Mouse (Mus musculus): ENCODE measurements around the gene Nhsl1. TPM values are rescaled to one million over a fixed set of nuclear protein-coding genes. Genes with fewer than 3 reads are reported as not detected.

Nhsl1 gene
- total and polyA plus RNA-seq, 3 experiments, result 0.22 TPM; not detected in 2

GRCm38 (mm10) chr10:18354103-18354502 lies 35.3 kb downstream of the Nhsl1 start:
- Histone ChIP-seq H3K9me3 (replicated peaks) (no peaks in the 10 kb centered on the region), H3K36me3 (replicated peaks) (no peaks in the 10 kb centered on the region), H3K4me1 (ENCODE audit: insufficient read depth, low read depth, low read length) (no peaks in the 10 kb centered on the region), H3K27me3 (ENCODE audit: insufficient read depth, low read length) (no peaks in the 10 kb centered on the region), H3K4me3 (ENCODE audit: low read depth, low read length) (no peak overlapping the region)
- TF ChIP-seq POLR2AphosphoS5 (IDR thresholded peaks at IDR 0.05; ENCODE audit: insufficient replicate concordance, low read depth, low read length) (no peak), CTCF (IDR thresholded peaks at IDR 0.05; ENCODE audit: low read depth, low read length) (no peak), GATA1 (IDR thresholded peaks at IDR 0.05; ENCODE audit: borderline replicate concordance, low read length) (no peak), GATA2 (IDR thresholded peaks at IDR 0.05; ENCODE audit: borderline replicate concordance, low read depth, low read length) (no peak), TAL1 (conservative IDR thresholded peaks at IDR 0.05; ENCODE audit: low read depth, low read length) (no peak)
- DNase-seq (ENCODE audit: low spot score), result no peak
- no peak for ATAC-seq (ENCODE audit: extremely low read depth, insufficient number of reproducible peaks, low FRiP score, poor library complexity, severe bottlenecking)

GRCm38 (mm10) chr10:18356461-18356860 lies 37.7 kb downstream of the Nhsl1 start:
- Histone ChIP-seq H3K9me3 (replicated peaks) (no peaks in the 10 kb centered on the region), H3K4me1 (ENCODE audit: insufficient read depth, low read depth, low read length) (no peaks in the 10 kb centered on the region), H3K4me3 (ENCODE audit: low read depth, low read length) (no peak overlapping the region), H3K36me3 (replicated peaks) (no peaks in the 10 kb centered on the region), H3K27me3 (ENCODE audit: insufficient read depth, low read length) (no peaks in the 10 kb centered on the region)
- no peak for ATAC-seq (ENCODE audit: extremely low read depth, insufficient number of reproducible peaks, low FRiP score, poor library complexity, severe bottlenecking)
- no peak for DNase-seq (ENCODE audit: low spot score)
- no peak for TF ChIP-seq POLR2AphosphoS5 (IDR thresholded peaks at IDR 0.05; ENCODE audit: insufficient replicate concordance, low read depth, low read length)
- TF ChIP-seq GATA2 (IDR thresholded peaks at IDR 0.05; ENCODE audit: borderline replicate concordance, low read depth, low read length), result no peak
- no peak for TF ChIP-seq CTCF (IDR thresholded peaks at IDR 0.05; ENCODE audit: low read depth, low read length)
- TF ChIP-seq TAL1 (conservative IDR thresholded peaks at IDR 0.05; ENCODE audit: low read depth, low read length), result no peak
- TF ChIP-seq GATA1 (IDR thresholded peaks at IDR 0.05; ENCODE audit: borderline replicate concordance, low read length), result no peak

- Histone ChIP-seq H3K36me3 (replicated peaks) (no peaks in the 10 kb centered on the region), H3K9me3 (replicated peaks) (no peaks in the 10 kb centered on the region), H3K4me1 (ENCODE audit: insufficient read depth, low read depth, low read length) (no peaks in the 10 kb centered on the region), H3K27me3 (ENCODE audit: insufficient read depth, low read length) (no peaks in the 10 kb centered on the region), H3K4me3 (ENCODE audit: low read depth, low read length) (no peak overlapping the region)
- TF ChIP-seq GATA1 (IDR thresholded peaks at IDR 0.05; ENCODE audit: borderline replicate concordance, low read length), result no peak
- no peak for TF ChIP-seq TAL1 (conservative IDR thresholded peaks at IDR 0.05; ENCODE audit: low read depth, low read length)
- no peak for TF ChIP-seq CTCF (IDR thresholded peaks at IDR 0.05; ENCODE audit: low read depth, low read length)
- no peak for TF ChIP-seq POLR2AphosphoS5 (IDR thresholded peaks at IDR 0.05; ENCODE audit: insufficient replicate concordance, low read depth, low read length)
- no peak for TF ChIP-seq GATA2 (IDR thresholded peaks at IDR 0.05; ENCODE audit: borderline replicate concordance, low read depth, low read length)
- DNase-seq (ENCODE audit: low spot score), result no peak
- no peak for ATAC-seq (ENCODE audit: extremely low read depth, insufficient number of reproducible peaks, low FRiP score, poor library complexity, severe bottlenecking)
Measured at GRCm38 (mm10) chr10:18357212-18357611, 38.4 kb downstream of the Nhsl1 start.

GRCm38 (mm10) chr10:18358461-18358860 lies 39.7 kb downstream of the Nhsl1 start:
- no peaks in the 10 kb centered on the region for H3K4me1 ChIP-seq (ENCODE audit: insufficient read depth, low read depth, low read length)
- no peaks in the 10 kb centered on the region for H3K36me3 ChIP-seq (replicated peaks)
- ATAC-seq (ENCODE audit: extremely low read depth, insufficient number of reproducible peaks, low FRiP score, poor library complexity, severe bottlenecking), result no peak
- no peaks in the 10 kb centered on the region for H3K9me3 ChIP-seq (replicated peaks)
- no peak for DNase-seq (ENCODE audit: low spot score)
- no peaks in the 10 kb centered on the region for H3K27me3 ChIP-seq (ENCODE audit: insufficient read depth, low read length)
- no peak for TF ChIP-seq TAL1 (conservative IDR thresholded peaks at IDR 0.05; ENCODE audit: low read depth, low read length)
- no peak for TF ChIP-seq GATA1 (IDR thresholded peaks at IDR 0.05; ENCODE audit: borderline replicate concordance, low read length)
- TF ChIP-seq GATA2 (IDR thresholded peaks at IDR 0.05; ENCODE audit: borderline replicate concordance, low read depth, low read length), result no peak
- TF ChIP-seq CTCF (IDR thresholded peaks at IDR 0.05; ENCODE audit: low read depth, low read length), result no peak
- no peak for TF ChIP-seq POLR2AphosphoS5 (IDR thresholded peaks at IDR 0.05; ENCODE audit: insufficient replicate concordance, low read depth, low read length)
- H3K4me3 ChIP-seq (ENCODE audit: low read depth, low read length), result no peak overlapping the region

- no peak overlapping the region for H3K4me3 ChIP-seq (ENCODE audit: low read depth, low read length)
- DNase-seq (ENCODE audit: low spot score) (no peak), ATAC-seq (ENCODE audit: extremely low read depth, insufficient number of reproducible peaks, low FRiP score, poor library complexity, severe bottlenecking) (no peak)
- H3K9me3 ChIP-seq (replicated peaks), result no peaks in the 10 kb centered on the region
- TF ChIP-seq CTCF (IDR thresholded peaks at IDR 0.05; ENCODE audit: low read depth, low read length), result no peak
- no peak for TF ChIP-seq POLR2AphosphoS5 (IDR thresholded peaks at IDR 0.05; ENCODE audit: insufficient replicate concordance, low read depth, low read length)
- no peak for TF ChIP-seq TAL1 (conservative IDR thresholded peaks at IDR 0.05; ENCODE audit: low read depth, low read length)
- TF ChIP-seq GATA2 (IDR thresholded peaks at IDR 0.05; ENCODE audit: borderline replicate concordance, low read depth, low read length), result no peak
- TF ChIP-seq GATA1 (IDR thresholded peaks at IDR 0.05; ENCODE audit: borderline replicate concordance, low read length), result no peak
- no peaks in the 10 kb centered on the region for H3K36me3 ChIP-seq (replicated peaks)
- no peaks in the 10 kb centered on the region for H3K27me3 ChIP-seq (ENCODE audit: insufficient read depth, low read length)
- H3K4me1 ChIP-seq (ENCODE audit: insufficient read depth, low read depth, low read length), result no peaks in the 10 kb centered on the region
Measured at GRCm38 (mm10) chr10:18360175-18360574, 41.4 kb downstream of the Nhsl1 start.

- ATAC-seq (ENCODE audit: extremely low read depth, insufficient number of reproducible peaks, low FRiP score, poor library complexity, severe bottlenecking), result no peak
- DNase-seq (ENCODE audit: low spot score), result no peak
- no peaks in the 10 kb centered on the region for H3K4me1 ChIP-seq (ENCODE audit: insufficient read depth, low read depth, low read length)
- H3K27me3 ChIP-seq (ENCODE audit: insufficient read depth, low read length), result no peaks in the 10 kb centered on the region
- H3K36me3 ChIP-seq (replicated peaks), result no peaks in the 10 kb centered on the region
- H3K4me3 ChIP-seq (ENCODE audit: low read depth, low read length), result no peak overlapping the region
- TF ChIP-seq GATA1 (IDR thresholded peaks at IDR 0.05; ENCODE audit: borderline replicate concordance, low read length) (no peak), GATA2 (IDR thresholded peaks at IDR 0.05; ENCODE audit: borderline replicate concordance, low read depth, low read length) (no peak), CTCF (IDR thresholded peaks at IDR 0.05; ENCODE audit: low read depth, low read length) (no peak), POLR2AphosphoS5 (IDR thresholded peaks at IDR 0.05; ENCODE audit: insufficient replicate concordance, low read depth, low read length) (no peak), TAL1 (conservative IDR thresholded peaks at IDR 0.05; ENCODE audit: low read depth, low read length) (no peak)
- H3K9me3 ChIP-seq (replicated peaks), result no peaks in the 10 kb centered on the region
Measured at GRCm38 (mm10) chr10:18365432-18365831, 46.6 kb downstream of the Nhsl1 start.
